Mouse (Mus musculus) MEL-GATA-1-ER (cell line): ENCODE measurements around the gene Psma6.
A peak's percentile ranks its signal among the peaks of the same experiment; 100 is the strongest.

Experiments
- DNase-seq: peaks from one replicate; pipeline ENCODE4 v3.0.0-alpha.2; 2012; ENCODE audit warnings: low read depth; ENCODE audit errors: extremely low read depth

Psma6 gene

DNA sequence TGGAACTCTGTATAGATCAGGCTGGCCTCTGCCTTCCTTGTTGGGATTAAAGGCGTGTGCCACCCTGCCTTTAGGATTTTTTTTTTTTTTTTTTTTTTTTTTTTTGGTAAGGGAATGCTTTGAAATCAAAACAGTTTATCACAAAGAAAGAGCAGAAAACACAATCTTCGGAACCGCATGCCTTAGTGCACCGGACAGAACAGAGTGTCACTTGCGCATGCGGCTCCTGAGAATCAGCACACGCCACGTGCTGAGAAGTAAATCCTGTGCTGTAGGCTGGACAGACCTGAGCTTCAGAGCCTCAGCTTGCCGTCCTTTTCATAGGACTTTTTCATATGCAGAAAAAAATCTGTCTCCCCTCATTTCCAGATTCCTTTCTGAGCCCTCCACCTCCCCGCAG, 54.0 kb downstream of the Psma6 start:
- DNase-seq, result no peak

- DNase-seq, result no peak
These were observed 54.7 kb downstream of the Psma6 start for GRCm38 (mm10) chr12:55438611-55439137.

- no peak for DNase-seq
These were observed 56.4 kb downstream of the Psma6 start for GRCm38 (mm10) chr12:55440416-55440815.

DNA sequence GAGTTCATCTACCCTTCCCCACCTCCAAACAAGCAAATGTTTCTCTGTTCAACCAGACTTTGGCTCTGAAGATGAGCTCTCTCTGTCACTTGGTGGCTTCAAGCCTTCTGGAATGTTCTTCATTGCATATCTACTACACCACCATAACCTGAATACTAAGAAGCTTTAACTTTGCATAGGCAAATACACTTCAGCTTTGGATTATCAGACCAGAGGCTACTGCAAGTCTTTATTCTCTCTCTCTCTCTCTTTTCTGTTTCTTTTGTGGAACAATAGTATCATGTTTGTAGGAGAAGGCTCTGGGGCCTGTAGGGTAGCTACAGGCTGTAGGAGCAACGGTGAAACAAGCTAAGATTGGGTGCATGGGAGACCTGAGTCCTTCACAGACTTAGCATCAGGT, 58.2 kb downstream of the Psma6 start:
- no peak for DNase-seq

DNA sequence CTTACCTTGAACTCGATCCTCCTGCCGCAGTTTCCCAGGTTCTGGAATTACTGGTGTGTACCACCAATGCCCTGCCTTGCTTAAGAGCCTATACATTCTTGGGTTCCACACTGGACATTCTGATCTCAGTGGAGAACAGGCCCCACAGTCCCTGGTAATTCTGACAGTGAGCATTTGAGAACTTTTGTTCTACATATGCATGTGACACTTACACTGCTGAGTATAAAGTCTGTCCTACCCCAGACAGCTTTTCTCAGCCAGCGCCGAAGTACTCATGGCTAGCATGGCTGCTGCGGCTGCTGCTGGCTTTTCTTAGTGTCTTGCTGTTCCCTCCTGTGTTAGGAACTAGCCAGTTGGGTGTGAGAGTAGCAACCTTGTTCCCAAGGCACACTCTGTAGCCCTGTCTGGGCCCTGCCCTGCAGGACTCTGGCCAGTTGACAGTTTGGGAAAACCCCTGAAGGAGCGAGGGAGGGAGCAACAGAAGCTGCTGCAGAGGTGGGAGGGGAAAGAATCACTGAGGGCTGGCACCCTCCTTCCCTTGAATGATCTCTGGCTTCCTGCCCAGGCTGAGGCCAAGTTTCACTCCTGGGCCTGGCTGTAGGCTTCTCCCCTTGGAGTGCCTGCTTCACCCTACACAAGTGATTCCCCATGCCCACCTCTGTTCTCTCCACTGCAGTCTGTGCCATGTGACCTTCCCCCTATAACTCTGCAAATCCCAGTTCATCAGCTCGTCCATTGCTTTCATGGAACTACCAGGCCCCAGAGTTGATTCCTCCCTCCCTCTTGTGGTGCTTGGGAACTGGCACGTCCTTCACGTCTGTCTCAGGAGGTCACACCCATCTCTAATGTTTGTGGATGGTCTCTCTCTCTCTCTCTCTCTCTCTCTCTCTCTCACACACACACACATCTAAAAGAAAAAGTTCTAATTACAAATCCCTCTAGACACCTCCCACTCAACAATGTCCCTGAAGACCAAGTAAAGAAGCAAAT, 59.1 kb downstream of the Psma6 start:
- DNase-seq, result no peak

GRCm38 (mm10) chr12:55444031-55444451, 60.0 kb downstream of the Psma6 start:
- DNase-seq, result no peak

DNA sequence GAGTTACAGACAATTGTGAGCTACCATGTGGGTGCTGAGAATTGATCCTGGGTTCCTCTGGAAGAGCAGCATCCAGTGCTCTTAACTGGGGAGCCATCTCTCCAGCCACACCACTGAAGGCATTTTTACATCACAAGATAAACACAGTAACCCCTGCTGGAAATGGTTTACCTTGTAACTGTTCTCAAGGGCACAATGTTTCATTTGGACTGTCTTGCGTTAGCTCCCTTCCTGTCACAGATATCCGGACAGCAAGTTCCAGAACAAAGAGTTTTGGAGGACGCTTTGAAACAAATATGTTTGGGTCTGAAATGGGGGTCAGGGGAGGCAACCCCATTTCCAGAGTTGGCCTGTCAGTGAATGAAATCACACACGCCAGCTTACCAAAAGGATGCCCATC, 61.6 kb downstream of the Psma6 start:
- DNase-seq, result no peak

GRCm38 (mm10) chr12:55446366-55446745, 62.3 kb downstream of the Psma6 start:
- DNase-seq, result no peak

- DNase-seq, result no peak
These were observed 62.8 kb downstream of the Psma6 start for GRCm38 (mm10) chr12:55446746-55447395.

DNA sequence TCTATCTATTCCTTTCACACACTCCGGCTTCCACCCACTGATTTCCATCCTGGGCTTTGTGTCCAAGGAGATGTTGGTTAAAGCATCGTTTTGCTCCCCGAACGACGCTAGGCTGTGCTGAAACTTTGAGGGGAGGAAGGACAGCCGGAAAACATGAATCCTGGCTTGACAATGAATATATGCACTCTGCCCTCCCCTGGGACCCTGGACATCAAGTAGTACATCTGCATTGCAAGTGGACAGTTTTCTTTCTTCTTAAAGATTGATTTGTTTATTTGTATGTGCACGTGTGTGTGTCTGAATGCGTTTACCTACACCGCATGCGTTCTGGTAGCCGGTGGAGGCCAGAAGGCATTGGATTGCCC, 63.4 kb downstream of the Psma6 start:
- no peak for DNase-seq

DNA sequence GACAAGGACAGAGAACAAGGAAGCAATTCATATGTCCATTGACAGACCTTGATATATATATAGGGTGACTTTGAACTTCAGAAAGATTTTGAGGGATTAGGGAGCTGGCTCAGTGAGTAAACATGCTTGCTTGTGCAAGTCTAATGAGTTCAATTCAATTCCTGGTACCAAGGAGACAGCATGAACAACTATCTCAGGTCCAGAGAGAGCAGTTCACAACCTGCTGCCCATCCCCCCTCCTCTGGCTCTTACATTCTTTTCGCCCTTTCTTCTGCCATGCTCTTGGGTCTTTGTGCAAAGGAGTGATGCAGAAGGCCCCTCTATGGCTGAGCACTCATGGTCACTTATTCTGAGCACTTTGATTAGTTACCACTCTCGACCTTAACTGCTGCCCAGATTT, 64.4 kb downstream of the Psma6 start:
- DNase-seq, result no peak

GRCm38 (mm10) chr12:55449048-55449447, 65.0 kb downstream of the Psma6 start:
- no peak for DNase-seq

DNA sequence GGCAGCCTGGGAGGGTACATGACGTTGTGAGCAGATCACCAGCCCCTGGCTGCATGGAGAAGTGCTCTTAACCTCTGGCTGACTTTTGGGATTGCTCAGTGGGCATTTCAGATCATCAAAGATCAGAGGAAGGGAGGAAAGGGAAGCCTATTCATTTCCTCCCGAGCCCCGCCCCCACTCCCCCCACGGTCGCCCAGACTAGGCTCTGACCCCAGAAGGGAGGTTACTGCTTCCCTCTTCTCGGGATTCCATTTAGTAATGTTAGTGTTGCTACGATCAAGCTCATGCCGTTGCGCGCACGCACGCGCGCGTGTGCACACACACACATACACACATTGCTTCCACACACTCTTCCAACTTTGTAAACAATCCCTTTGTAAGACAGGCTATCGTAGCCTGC, 66.4 kb downstream of the Psma6 start:
- DNase-seq, result no peak

- no peak for DNase-seq
These were observed 68.8 kb downstream of the Psma6 start for GRCm38 (mm10) chr12:55452839-55453238.

DNA sequence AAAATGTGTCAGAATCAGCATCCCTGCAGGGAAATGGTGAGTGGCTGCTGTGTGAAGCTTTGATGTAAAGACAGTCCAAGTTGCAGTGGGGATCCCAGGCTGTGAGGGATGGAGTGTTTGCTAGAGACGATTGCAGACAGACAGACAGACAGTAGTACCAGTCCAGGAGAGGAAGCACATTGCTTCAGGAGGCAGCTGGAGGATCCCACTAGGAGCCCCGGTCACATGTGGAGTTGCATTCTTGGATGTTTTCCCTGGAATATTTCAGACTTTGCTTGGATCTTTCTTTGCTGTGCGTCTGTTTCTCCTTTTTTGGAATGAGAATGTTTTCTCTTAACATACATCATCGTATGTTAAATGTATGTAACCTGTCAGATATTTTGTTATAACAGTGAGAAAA, 69.9 kb downstream of the Psma6 start:
- DNase-seq, result no peak

GRCm38 (mm10) chr12:55455206-55455605, 71.2 kb downstream of the Psma6 start:
- no peak for DNase-seq

DNA sequence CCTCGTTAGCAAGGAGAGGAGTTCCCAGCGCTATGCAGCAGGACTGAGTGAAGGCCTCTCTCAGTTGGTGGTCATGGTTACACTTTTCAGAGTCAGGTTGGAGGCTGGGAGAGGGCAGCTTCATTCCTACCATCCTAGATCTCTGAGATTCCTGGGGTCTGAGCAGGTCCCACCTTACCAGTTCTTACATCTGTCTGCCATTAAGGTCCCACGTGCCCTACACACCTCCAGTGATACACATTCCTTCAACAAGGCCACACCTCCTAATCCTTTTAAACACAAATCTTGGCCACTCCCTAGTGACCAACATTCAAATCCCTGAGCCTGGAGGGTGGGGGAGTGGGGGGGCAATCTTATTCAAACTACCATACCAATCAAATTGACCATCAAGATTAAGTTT, 72.1 kb downstream of the Psma6 start:
- DNase-seq, result no peak

DNA sequence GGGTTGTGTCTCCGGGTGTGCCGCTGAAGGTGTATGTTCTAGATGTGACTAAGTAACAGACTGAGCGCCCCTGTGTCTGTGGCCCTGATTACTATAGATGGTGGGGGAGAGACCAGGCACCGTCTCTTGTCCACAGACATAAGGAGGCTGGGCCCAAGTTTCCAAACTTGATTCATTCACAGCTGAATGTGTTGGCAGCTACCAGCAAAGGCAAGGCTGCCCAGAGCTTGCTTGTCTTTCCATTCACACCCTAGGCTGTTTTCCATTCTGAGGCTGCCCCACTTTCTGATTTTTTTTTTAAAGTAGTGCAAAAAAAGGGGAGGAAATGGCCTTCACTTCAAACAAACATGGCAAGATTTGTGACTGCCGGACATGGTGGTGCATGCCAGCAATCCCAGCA, 72.9 kb downstream of the Psma6 start:
- DNase-seq, result no peak

DNA sequence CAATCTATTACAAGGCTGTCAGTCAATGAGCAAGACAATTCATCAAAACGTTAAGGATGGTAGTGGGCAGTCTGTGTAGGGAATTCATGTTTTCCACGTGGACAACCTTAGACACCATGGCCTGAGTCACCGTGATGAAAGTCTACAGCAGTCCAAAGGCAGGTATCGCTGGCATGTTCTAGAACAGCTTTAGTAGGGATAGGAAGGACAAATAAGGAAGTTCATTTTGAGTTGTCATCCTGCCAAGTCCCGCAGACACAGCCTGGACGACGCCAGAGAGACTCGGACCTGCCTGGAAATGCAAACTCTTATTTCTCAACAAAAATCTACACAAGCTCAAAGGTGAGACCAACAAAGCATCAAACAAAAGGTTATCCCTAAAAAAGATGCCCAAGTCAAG, 75.7 kb downstream of the Psma6 start:
- peak; percentile 33 for DNase-seq

DNA sequence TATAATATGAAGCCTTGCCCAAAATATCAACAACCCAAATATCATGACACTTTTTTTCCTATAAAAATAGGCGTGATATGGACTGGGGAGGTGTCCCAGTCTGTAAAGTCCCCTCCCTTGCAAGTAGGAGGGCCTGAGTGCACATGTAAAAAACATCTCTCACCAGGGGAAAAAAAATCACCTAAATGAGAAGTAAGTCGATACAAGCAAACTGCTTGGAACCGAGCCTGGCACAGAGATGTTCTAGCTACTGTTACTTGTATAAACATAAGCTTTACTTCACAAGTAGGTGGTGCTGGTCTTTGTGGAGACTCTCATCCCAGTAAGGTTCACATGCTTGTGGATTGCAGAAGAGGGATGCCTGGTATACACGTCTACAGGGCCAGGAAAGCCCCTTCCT, 76.9 kb downstream of the Psma6 start:
- no peak for DNase-seq

DNA sequence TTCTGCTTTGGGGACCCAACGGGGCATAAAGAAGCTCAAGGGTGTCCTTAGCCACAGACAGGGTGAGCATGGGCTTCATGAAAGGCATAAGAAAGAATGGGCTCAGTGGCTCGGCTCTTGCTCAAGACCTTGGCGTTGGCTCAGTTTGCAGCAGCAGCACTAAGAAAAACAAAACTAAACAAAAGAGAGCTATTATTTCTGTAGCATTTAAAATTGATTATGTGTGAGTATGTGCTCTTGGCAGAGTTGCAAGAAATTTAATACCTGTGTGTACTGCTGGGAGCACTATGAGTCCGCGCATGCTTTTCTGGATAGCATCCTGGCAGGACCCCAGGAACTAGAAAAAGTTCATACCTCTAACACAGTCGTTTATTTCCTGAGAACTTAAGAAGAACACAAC, 77.7 kb downstream of the Psma6 start:
- DNase-seq, result no peak

- DNase-seq, result no peak
These were observed 78.4 kb downstream of the Psma6 start for GRCm38 (mm10) chr12:55462456-55462855.

DNA sequence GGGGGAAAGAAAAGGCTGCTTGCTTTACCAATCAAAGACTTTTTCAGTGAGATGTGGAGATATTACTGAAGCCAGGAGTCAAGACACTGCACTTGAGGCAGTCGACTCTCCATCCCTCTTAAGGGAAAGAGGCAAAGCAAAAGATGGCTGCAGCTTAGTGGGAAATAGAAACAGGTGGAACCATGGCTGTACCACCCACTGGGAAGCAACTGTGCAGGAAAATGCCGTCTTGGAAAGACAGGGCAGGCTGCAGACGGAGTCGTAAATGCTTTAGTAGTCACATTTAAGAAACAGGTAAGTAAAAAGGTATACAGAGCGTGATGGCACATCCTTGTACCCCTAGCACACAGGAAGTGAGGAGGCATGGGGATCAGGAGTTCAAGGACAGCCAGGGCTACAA, 79.1 kb downstream of the Psma6 start:
- DNase-seq, result no peak
